Mouse (Mus musculus): Measurements from ENCODE around the gene Blnk. TPM values are rescaled to one million over a fixed set of nuclear protein-coding genes. Genes with fewer than 3 reads are reported as not detected.

Gene Blnk
- polyA plus RNA-seq, 1 experiment from 2014 or later, result 0.32 TPM

GRCm38 (mm10) chr19:41026551-41026950, 32.2 kb upstream of the Blnk start:
- Histone ChIP-seq H3K4me2 (replicated peaks) (no peak overlapping the region), H3K4me1 (replicated peaks; ENCODE audit: control insufficient read depth, insufficient read depth, low read length) (no peaks in the 10 kb centered on the region), H3K27me3 (ENCODE audit: control insufficient read depth, insufficient read depth, low read length) (no peaks in the 10 kb centered on the region), H3K36me3 (replicated peaks; ENCODE audit: control insufficient read depth, insufficient read depth) (no peaks in the 10 kb centered on the region), H3K9ac (no peak overlapping the region), H3K4me3 (replicated peaks; ENCODE audit: low read length) (no peak overlapping the region), H3K9me3 (ENCODE audit: control insufficient read depth, low read length) (no peaks in the 10 kb centered on the region), H3K27ac (no peak overlapping the region)
- DNase-seq (ENCODE audit: low spot score), result no peak
- WGBS, result 81% methylated on average over 8 of the region's 8 CpGs
- no peak for ATAC-seq (ENCODE audit: low FRiP score)

- Histone ChIP-seq H3K4me1 (replicated peaks; ENCODE audit: control insufficient read depth, insufficient read depth, low read length) (no peaks in the 10 kb centered on the region), H3K9ac (no peak overlapping the region), H3K4me3 (replicated peaks; ENCODE audit: low read length) (no peak overlapping the region), H3K9me3 (ENCODE audit: control insufficient read depth, low read length) (no peaks in the 10 kb centered on the region), H3K36me3 (replicated peaks; ENCODE audit: control insufficient read depth, insufficient read depth) (no peaks in the 10 kb centered on the region), H3K27ac (no peak overlapping the region), H3K4me2 (replicated peaks) (no peak overlapping the region), H3K27me3 (ENCODE audit: control insufficient read depth, insufficient read depth, low read length) (no peaks in the 10 kb centered on the region)
- 73% methylated on average over 4 of the region's 4 CpGs for WGBS
- peak; percentile 24 for DNase-seq (ENCODE audit: low spot score)
- ATAC-seq (ENCODE audit: low FRiP score), result no peak
These were observed 27.9 kb upstream of the Blnk start for GRCm38 (mm10) chr19:41022244-41022643.

DNA sequence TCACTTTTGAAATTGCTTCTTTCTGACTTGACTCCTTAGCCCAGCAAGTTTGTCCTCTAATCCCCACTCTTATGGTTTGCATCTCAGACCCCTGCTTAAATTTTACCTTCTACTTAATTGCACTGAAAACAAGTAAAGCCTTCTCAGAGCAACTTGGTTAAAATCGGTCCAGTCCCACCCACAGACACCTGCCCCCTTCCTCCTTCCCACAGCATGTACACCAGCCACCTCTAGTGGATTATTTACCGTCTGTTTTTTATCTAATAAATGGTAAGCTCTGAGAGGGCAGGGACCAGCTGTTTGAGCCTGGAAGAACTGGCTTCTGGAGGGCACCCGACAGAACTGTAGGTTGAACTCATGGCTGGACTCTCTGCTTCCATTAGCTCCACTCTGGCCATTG, 26.2 kb upstream of the Blnk start:
- 84% methylated on average over 3 of the region's 3 CpGs for WGBS
- no peaks in the 10 kb centered on the region for H3K9me3 ChIP-seq (ENCODE audit: control insufficient read depth, low read length)
- no peaks in the 10 kb centered on the region for H3K36me3 ChIP-seq (replicated peaks; ENCODE audit: control insufficient read depth, insufficient read depth)
- no peak overlapping the region for H3K9ac ChIP-seq
- no peaks in the 10 kb centered on the region for H3K27me3 ChIP-seq (ENCODE audit: control insufficient read depth, insufficient read depth, low read length)
- H3K4me2 ChIP-seq (replicated peaks), result no peak overlapping the region
- no peak overlapping the region for H3K27ac ChIP-seq
- DNase-seq (ENCODE audit: low spot score), result no peak
- no peak overlapping the region for H3K4me3 ChIP-seq (replicated peaks; ENCODE audit: low read length)
- ATAC-seq (ENCODE audit: low FRiP score), result no peak
- no peaks in the 10 kb centered on the region for H3K4me1 ChIP-seq (replicated peaks; ENCODE audit: control insufficient read depth, insufficient read depth, low read length)

DNA sequence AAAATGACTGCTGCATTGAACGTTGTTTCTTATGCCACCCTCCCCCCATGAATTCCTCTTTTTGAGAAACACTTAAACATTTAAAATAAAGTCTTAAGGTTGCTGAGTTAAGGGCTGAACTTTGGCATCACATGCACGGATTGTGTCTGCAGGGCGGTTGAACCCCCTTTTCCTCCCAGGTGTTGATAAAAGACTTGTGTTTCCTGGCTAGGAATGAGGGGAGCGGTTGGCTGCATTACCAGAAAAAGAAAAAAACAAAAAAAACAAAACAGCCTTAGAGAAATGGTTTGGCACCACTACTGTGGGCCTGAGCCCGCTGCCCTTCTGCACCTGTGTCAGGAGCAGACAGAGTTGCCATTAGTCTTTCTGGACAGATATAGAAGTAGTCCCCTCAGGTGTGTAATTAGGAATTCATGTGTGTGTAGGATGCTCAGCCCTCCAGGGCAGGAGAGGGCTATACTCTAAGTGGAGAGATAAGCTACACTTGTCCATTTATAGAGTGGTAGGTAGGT, 24.9 kb upstream of the Blnk start:
- no peak overlapping the region for H3K4me2 ChIP-seq (replicated peaks)
- no peaks in the 10 kb centered on the region for H3K27me3 ChIP-seq (ENCODE audit: control insufficient read depth, insufficient read depth, low read length)
- no peak overlapping the region for H3K27ac ChIP-seq
- no peak overlapping the region for H3K4me3 ChIP-seq (replicated peaks; ENCODE audit: low read length)
- WGBS, result 90% methylated on average over 5 of the region's 5 CpGs
- ATAC-seq (ENCODE audit: low FRiP score), result no peak
- H3K9ac ChIP-seq, result no peak overlapping the region
- H3K36me3 ChIP-seq (replicated peaks; ENCODE audit: control insufficient read depth, insufficient read depth), result no peaks in the 10 kb centered on the region
- DNase-seq (ENCODE audit: low spot score), result no peak
- H3K9me3 ChIP-seq (ENCODE audit: control insufficient read depth, low read length), result no peaks in the 10 kb centered on the region
- H3K4me1 ChIP-seq (replicated peaks; ENCODE audit: control insufficient read depth, insufficient read depth, low read length), result no peaks in the 10 kb centered on the region; the same call in 1 of the 2 replicates

DNA sequence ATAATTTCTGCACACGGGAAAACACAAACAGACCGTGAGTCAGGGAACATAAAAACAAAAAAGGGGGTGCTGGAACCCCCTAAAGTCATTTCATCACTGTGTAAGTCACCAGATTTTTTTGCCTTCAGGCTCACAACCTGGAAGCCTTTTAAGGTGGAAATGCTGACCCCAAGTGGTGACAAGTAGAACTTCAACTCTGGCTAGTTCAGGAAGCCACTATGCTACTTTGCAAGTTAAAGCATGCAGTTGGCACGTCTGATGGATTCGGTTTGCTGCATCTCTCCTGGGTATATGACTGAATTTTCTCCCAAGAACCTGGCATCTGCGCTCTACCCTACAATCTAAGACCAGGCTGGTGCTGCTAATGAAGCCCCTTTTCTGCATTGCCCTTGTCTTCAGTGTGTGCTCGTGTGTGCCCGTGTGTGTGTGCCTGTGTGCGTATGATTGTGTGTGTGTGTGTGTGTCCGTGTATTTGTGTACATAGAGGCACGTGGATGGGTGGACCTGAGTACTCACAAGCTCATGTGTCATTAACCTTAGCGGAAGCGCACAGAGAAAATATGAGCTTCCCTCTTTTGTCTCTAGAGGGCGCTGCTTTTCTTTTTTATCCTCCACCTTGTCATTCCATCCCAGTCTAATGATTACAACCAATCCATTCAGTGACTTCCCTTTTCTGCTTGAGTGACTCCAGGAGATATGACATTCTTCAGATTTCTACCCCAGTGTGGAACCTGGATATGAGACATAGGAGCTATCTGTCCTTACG, 21.8 kb upstream of the Blnk start:
- Histone ChIP-seq H3K27me3 (ENCODE audit: control insufficient read depth, insufficient read depth, low read length) (peaks cover 7% of the 10 kb centered on the region; the same call in 1 of the 2 replicates), H3K36me3 (replicated peaks; ENCODE audit: control insufficient read depth, insufficient read depth) (no peaks in the 10 kb centered on the region), H3K27ac (no peak overlapping the region), H3K9ac (no peak overlapping the region), H3K4me2 (replicated peaks) (peak overlapping the region; percentile 42), H3K4me3 (replicated peaks; ENCODE audit: low read length) (no peak overlapping the region), H3K4me1 (replicated peaks; ENCODE audit: control insufficient read depth, insufficient read depth, low read length) (no peaks in the 10 kb centered on the region; the same call in 1 of the 2 replicates), H3K9me3 (ENCODE audit: control insufficient read depth, low read length) (no peaks in the 10 kb centered on the region)
- ATAC-seq (ENCODE audit: low FRiP score) (peak; percentile 65; the same call in 1 of the 2 replicates), DNase-seq (ENCODE audit: low spot score) (peak; percentile 84)
- WGBS, result 16% methylated on average over 14 of the region's 14 CpGs

- no peaks in the 10 kb centered on the region; the same call in 1 of the 2 replicates for H3K4me1 ChIP-seq (replicated peaks; ENCODE audit: control insufficient read depth, insufficient read depth, low read length)
- H3K9me3 ChIP-seq (ENCODE audit: control insufficient read depth, low read length), result no peaks in the 10 kb centered on the region
- no peak overlapping the region for H3K4me2 ChIP-seq (replicated peaks)
- ATAC-seq (ENCODE audit: low FRiP score) (no peak), DNase-seq (ENCODE audit: low spot score) (no peak)
- H3K27ac ChIP-seq, result no peak overlapping the region
- H3K4me3 ChIP-seq (replicated peaks; ENCODE audit: low read length), result no peak overlapping the region
- no peaks in the 10 kb centered on the region for H3K36me3 ChIP-seq (replicated peaks; ENCODE audit: control insufficient read depth, insufficient read depth)
- 38% methylated on average over 9 of the region's 9 CpGs for WGBS
- peaks cover 7% of the 10 kb centered on the region; the same call in 1 of the 2 replicates for H3K27me3 ChIP-seq (ENCODE audit: control insufficient read depth, insufficient read depth, low read length)
- no peak overlapping the region for H3K9ac ChIP-seq
These were observed 19.7 kb upstream of the Blnk start for GRCm38 (mm10) chr19:41014003-41014402.

- ATAC-seq (ENCODE audit: low FRiP score) (no peak), DNase-seq (ENCODE audit: low spot score) (no peak)
- Histone ChIP-seq H3K4me2 (replicated peaks) (no peak overlapping the region), H3K36me3 (replicated peaks; ENCODE audit: control insufficient read depth, insufficient read depth) (no peaks in the 10 kb centered on the region), H3K9ac (no peak overlapping the region), H3K27me3 (ENCODE audit: control insufficient read depth, insufficient read depth, low read length) (peaks cover 7% of the 10 kb centered on the region; the same call in 1 of the 2 replicates), H3K27ac (no peak overlapping the region), H3K4me3 (replicated peaks; ENCODE audit: low read length) (no peak overlapping the region), H3K4me1 (replicated peaks; ENCODE audit: control insufficient read depth, insufficient read depth, low read length) (no peaks in the 10 kb centered on the region; the same call in 1 of the 2 replicates), H3K9me3 (ENCODE audit: control insufficient read depth, low read length) (no peaks in the 10 kb centered on the region)
- 7% methylated on average over 5 of the region's 5 CpGs for WGBS
These were observed 19.3 kb upstream of the Blnk start for GRCm38 (mm10) chr19:41013591-41013990.

DNA sequence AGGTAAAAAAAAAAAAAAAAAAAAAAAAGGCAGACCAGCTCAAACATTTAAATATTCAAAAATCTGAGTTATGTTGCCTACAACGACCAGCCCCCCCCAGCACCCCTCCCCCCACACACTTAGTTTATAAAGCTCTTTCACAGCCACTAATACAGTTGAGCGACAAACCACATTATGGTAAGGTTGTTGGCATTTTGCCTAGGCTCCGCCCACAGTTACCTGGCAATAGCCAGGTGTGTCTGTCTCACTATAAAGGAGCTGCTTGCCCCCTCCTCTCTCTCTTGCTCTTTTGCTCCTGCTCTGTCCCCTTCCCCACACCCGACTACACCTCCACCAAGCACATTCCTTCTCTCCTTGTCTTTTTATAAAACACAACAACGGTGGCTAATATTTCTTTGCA, 17.3 kb upstream of the Blnk start:
- H3K4me3 ChIP-seq (replicated peaks; ENCODE audit: low read length), result no peak overlapping the region
- H3K9ac ChIP-seq, result no peak overlapping the region
- no peaks in the 10 kb centered on the region for H3K9me3 ChIP-seq (ENCODE audit: control insufficient read depth, low read length)
- DNase-seq (ENCODE audit: low spot score), result no peak
- H3K27ac ChIP-seq, result no peak overlapping the region
- no peaks in the 10 kb centered on the region for H3K36me3 ChIP-seq (replicated peaks; ENCODE audit: control insufficient read depth, insufficient read depth)
- H3K4me2 ChIP-seq (replicated peaks), result no peak overlapping the region
- ATAC-seq (ENCODE audit: low FRiP score), result no peak
- WGBS, result 41% methylated on average over 5 of the region's 5 CpGs
- no peaks in the 10 kb centered on the region; the same call in 1 of the 2 replicates for H3K4me1 ChIP-seq (replicated peaks; ENCODE audit: control insufficient read depth, insufficient read depth, low read length)
- peaks cover 7% of the 10 kb centered on the region; the same call in 1 of the 2 replicates for H3K27me3 ChIP-seq (ENCODE audit: control insufficient read depth, insufficient read depth, low read length)

DNA sequence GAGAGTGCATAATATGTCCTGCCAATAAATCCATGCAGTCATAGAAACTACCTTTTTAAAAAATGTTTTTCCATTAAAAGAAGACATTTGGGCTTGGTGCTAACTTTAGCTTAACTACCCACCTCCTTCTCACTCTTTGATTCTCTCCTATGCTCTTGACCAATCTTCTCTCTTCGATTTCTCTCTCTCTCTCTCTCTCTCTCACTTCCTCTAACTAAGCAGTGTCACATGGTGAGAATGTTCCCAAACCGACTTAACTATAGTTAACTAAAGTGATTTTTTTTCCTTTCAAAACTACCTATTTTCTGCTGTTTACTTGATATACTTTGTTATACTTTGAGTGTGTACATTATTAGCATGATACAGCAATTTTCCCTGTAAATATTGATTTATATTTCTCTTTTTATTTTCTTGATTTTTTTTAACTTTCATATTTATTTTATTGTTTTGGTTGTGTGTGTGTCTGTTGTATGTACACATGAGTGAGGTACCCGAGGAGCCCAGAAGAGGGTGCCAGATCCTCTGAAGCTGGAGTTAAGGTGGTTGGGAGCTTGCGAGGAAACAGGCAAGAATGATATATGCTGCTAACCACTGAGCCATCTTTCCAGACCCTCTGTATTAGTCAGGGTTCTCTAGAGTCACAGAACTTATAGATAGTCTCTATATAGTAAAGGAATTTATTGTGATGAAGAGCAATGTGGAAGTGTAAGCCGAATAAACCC, 14.5 kb upstream of the Blnk start:
- Histone ChIP-seq H3K27me3 (ENCODE audit: control insufficient read depth, insufficient read depth, low read length) (peaks cover 7% of the 10 kb centered on the region; the same call in 1 of the 2 replicates), H3K9ac (no peak overlapping the region), H3K9me3 (ENCODE audit: control insufficient read depth, low read length) (no peaks in the 10 kb centered on the region), H3K4me3 (replicated peaks; ENCODE audit: low read length) (no peak overlapping the region), H3K4me1 (replicated peaks; ENCODE audit: control insufficient read depth, insufficient read depth, low read length) (no peaks in the 10 kb centered on the region; the same call in 1 of the 2 replicates), H3K36me3 (replicated peaks; ENCODE audit: control insufficient read depth, insufficient read depth) (no peaks in the 10 kb centered on the region), H3K4me2 (replicated peaks) (no peak overlapping the region), H3K27ac (no peak overlapping the region)
- WGBS, result 94% methylated on average over 5 of the region's 5 CpGs
- ATAC-seq (ENCODE audit: low FRiP score), result no peak
- no peak for DNase-seq (ENCODE audit: low spot score)
